Mouse (Mus musculus) lung, embryonic 14.5 days (tissue): ENCODE data around the gene AI854703. TPM values are rescaled to one million over a fixed set of nuclear protein-coding genes. Genes with fewer than 3 reads are reported as not detected.

ENCODE experiments used
- ATAC-seq: fragments of 200-750 bp; cut with Nextera tagmentation; 2 replicates; pipeline ENCODE4 v1.8.0; 2017; ENCODE audit warnings: mild to moderate bottlenecking, moderate TSS enrichment, moderate library complexity; ENCODE audit not compliant: insufficient read depth
- DNase-seq: peaks from one replicate; pipeline ENCODE4 v3.0.0-alpha.2; 2015
- H3K27ac ChIP-seq: fragments of 300-500 bp; sonication (generic); 2 replicates; pipeline ENCODE4 v1.5.1; 2014; ENCODE audit warnings: low read depth, mild to moderate bottlenecking, moderate library complexity
- H3K27me3 ChIP-seq: fragments of 300-500 bp; sonication (generic); 2 replicates; pipeline ENCODE4 v1.6.1; 2014; ENCODE audit warnings: low read length, control low read depth; ENCODE audit not compliant: insufficient read depth
- H3K36me3 ChIP-seq: fragments of 300-500 bp; sonication (generic); 2 replicates; pipeline ENCODE4 v1.6.1; 2014; ENCODE audit warnings: control low read depth; ENCODE audit not compliant: insufficient read depth
- H3K4me1 ChIP-seq: fragments of 300-500 bp; sonication (generic); 2 replicates; pipeline ENCODE4 v1.6.1; 2014; ENCODE audit warnings: antibody characterized with exemption, control low read depth; ENCODE audit not compliant: insufficient read depth
- H3K4me2 ChIP-seq: fragments of 300-500 bp; sonication (generic); 2 replicates; pipeline ENCODE4 v1.6.1; 2014; ENCODE audit warnings: mild to moderate bottlenecking
- H3K4me3 ChIP-seq: fragments of 300-500 bp; sonication (generic); 2 replicates; pipeline ENCODE4 v1.5.1; 2014; ENCODE audit warnings: low read depth, low read length
- H3K9ac ChIP-seq: fragments of 300-500 bp; sonication (generic); 2 replicates; pipeline ENCODE4 v1.6.1; 2014
- H3K9me3 ChIP-seq: fragments of 300-500 bp; sonication (generic); 2 replicates; pipeline ENCODE4 v1.6.1; 2016; ENCODE audit warnings: low read depth, low read length, control low read depth
- CTCF ChIP-seq: IDR thresholded peaks from 2 replicates; pipeline ENCODE4 v1.5.1; 2016; ENCODE audit warnings: antibody characterized with exemption, low read depth
- WGBS: fragments of 180-500 bp; shearing (Covaris S2); extraction: QIAGEN DNeasy Blood & Tissue Kit; methylation state at CpG from one replicate; pipeline ENCODE4 v1.1.7; 2014; 5-methylcytosine and 5-hydroxymethylcytosine counted together
- polyA plus RNA-seq: library from polyadenylated mRNA; unstranded; fragments of >200 nt; fragmentation: Nextera tagmentation; extraction: Ambion mirVana; gene quantifications from 2 replicates; pipeline ENCODE4 v1.2.1, GENCODE M21; 2014

AI854703 gene
- polyA plus RNA-seq, 1 experiment from 2014 or later: 0.34 TPM

DNA sequence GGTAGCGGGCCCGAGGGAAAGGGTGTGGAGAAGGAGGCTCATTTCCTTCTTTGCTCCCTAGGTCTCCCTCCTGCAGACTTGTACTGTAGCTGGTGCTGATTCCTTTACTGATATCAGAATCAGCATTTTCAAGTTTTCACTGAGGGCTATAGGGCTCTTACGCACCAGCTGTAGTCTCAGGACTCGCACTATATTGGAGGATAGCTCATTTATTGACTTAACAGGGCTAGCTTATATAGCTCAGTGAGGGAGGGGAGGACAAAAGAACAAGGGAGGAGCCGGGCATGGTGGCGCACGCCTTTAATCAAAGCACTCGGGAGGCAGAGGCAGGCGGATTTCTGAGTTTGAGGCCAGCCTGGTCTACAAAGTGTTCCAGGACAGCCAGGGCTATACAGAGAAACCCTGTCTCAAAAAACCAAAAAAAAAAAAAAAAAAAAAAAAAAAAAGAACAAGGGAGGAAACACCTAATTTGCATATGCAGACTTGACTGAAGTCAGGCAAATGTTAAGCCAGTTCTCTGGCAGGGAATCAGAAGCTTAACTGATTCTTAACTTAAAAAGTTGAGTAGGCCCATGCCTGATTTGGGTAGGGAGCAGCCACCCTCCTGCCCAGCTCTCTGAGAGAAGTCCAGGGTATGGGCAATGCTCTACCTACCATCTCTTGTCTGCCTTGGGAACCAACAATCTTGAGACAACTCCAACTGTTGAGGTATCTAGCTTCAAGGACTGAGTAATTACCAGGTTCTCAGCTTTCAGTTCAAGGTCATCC, 47.9 kb downstream of the AI854703 start:
- Histone ChIP-seq H3K36me3 (no peaks in the 10 kb centered on the region), H3K4me1 (no peaks in the 10 kb centered on the region), H3K4me2 (no peak overlapping the region), H3K9ac (no peak overlapping the region), H3K27me3 (no peaks in the 10 kb centered on the region), H3K27ac (no peak overlapping the region), H3K4me3 (no peak overlapping the region), H3K9me3 (no peaks in the 10 kb centered on the region)
- 94% methylated on average over 9 of the region's 9 CpGs for WGBS
- TF ChIP-seq CTCF: no peak
- DNase-seq: no peak
- ATAC-seq: no peak

DNA sequence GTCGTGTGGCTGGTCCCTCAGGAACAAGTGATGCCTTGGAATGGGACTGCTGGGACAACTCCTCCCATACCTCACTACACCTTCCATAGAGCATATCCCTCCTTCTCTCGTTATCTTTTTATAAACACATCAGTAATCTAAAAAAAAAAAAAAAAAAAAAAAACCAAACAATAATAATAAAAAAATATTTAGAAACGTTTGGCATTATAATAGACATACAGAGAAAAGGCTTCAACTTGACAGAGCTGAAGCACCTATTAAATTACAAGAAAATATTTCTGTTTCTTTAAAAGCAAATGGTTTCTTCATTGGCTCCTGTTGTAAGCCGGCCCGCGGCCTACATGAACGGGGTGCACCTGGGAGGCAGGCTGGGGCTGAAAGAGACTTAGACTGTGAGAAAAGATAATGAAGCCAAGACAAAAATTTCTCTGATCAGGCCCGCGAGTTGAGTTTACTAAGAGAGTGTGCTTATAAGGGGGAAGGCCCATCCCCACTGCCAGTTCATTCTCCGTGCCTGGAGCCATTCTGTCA, 48.9 kb downstream of the AI854703 start:
- H3K4me1 ChIP-seq: no peaks in the 10 kb centered on the region
- H3K27ac ChIP-seq: no peak overlapping the region
- no peaks in the 10 kb centered on the region for H3K36me3 ChIP-seq
- WGBS: 48% methylated on average over 10 of the region's 10 CpGs
- DNase-seq (no peak), ATAC-seq (no peak)
- peak overlapping the region; percentile 31 for H3K4me3 ChIP-seq
- peak overlapping the region; percentile 43; the same call in 1 of the 2 replicates for H3K9ac ChIP-seq
- peak overlapping the region; percentile 47 for H3K4me2 ChIP-seq
- H3K9me3 ChIP-seq: no peaks in the 10 kb centered on the region
- H3K27me3 ChIP-seq: no peaks in the 10 kb centered on the region
- TF ChIP-seq CTCF: no peak

DNA sequence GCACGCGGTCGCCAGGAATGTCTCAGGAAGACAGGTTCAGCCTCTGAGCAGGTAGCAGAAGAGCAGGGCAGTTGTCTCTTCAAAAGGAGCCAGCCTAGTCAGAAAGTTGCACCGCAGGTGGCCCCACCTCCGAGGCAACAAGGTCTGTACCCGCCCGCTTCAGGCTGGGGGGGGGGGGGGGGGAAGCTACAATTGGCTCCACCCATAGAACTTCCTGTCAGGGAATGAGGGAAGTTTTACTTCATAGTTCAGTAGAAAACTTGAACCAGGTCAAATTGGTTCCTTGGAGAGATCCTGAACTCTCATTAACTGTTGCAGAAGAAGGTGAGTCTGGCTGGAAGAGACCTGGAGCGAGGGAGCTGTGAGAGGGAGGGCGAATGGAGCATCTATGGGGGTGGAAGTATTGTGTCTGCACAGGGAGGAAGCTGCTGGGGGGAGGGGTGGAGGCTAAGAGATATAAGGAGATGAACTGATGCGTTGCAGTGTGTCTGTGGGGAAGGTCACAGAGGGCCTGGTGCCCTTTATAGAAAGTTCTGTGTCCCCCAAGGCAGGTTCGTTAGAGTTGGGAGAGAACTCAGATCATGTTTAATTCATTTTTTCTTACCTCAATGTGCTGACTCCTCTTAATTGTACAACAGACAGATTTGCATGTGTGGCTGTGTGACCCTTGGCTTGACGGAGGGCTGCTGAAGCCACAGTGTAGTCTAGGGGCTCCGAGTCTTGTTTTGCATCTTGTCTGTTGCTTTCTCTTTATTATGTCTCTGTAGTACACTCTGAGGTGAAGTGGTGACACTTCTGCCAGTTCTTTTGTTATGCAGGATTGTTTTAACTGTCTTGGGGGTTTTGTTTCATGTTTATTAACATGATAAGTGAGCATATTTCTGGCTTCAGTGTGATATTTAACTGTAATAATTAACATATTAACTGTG, 49.6 kb downstream of the AI854703 start, which contains the start of gene Gimap9:
TSS of gene Gimap9 (plus strand) at position 199 of the 929 bp plus-strand sequence.
- Histone ChIP-seq H3K9me3 (no peaks in the 10 kb centered on the region), H3K36me3 (no peaks in the 10 kb centered on the region), H3K4me2 (peak within 1 kb of the TSS; percentile 47), H3K4me1 (no peaks in the 10 kb centered on the region), H3K4me3 (peak within 1 kb of the TSS; percentile 31), H3K9ac (peak within 1 kb of the TSS; percentile 43), H3K27me3 (no peaks in the 10 kb centered on the region), H3K27ac (no peak within 1 kb of the TSS; the same call in 1 of the 2 replicates)
- DNase-seq (peak; percentile 43), ATAC-seq (no peak; the same call in 1 of the 2 replicates)
- 24% methylated on average over 13 of the region's 13 CpGs for WGBS
- TF ChIP-seq CTCF: no peak

DNA sequence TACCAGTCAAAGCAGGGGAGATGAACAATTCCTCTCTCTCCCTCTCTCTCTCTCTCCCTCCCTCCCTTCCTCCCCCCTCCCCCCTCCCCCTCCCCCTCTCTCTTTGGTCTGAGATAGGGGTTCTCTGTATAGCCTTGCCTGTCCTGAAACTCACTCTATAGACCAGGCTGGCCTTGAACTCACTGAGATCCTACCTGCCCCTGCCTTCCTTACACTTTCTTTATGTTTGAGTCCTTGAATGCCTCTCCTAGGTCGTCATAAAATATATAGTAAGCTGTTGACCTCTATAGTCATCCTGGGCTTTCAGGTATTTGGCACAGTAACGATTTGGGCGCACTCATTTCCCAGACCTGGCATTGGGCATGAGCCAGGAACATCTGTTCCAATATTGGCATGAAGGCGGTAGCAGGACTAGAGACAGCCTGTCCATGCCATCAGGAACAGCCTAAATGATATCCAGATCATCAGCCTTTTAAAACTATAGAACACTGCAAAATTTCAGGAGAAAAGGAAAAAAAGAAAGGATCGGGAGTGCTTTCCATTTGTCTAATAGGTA, 50.4 kb downstream of the AI854703 start:
- Histone ChIP-seq H3K9ac (no peak overlapping the region), H3K27ac (no peak overlapping the region), H3K36me3 (no peaks in the 10 kb centered on the region), H3K4me3 (peak overlapping the region; percentile 31; the same call in 1 of the 2 replicates), H3K9me3 (no peaks in the 10 kb centered on the region), H3K27me3 (no peaks in the 10 kb centered on the region), H3K4me2 (peak overlapping the region; percentile 47), H3K4me1 (no peaks in the 10 kb centered on the region)
- ATAC-seq (no peak), DNase-seq (no peak)
- 81% methylated on average over 5 of the region's 5 CpGs for WGBS
- TF ChIP-seq CTCF: no peak

DNA sequence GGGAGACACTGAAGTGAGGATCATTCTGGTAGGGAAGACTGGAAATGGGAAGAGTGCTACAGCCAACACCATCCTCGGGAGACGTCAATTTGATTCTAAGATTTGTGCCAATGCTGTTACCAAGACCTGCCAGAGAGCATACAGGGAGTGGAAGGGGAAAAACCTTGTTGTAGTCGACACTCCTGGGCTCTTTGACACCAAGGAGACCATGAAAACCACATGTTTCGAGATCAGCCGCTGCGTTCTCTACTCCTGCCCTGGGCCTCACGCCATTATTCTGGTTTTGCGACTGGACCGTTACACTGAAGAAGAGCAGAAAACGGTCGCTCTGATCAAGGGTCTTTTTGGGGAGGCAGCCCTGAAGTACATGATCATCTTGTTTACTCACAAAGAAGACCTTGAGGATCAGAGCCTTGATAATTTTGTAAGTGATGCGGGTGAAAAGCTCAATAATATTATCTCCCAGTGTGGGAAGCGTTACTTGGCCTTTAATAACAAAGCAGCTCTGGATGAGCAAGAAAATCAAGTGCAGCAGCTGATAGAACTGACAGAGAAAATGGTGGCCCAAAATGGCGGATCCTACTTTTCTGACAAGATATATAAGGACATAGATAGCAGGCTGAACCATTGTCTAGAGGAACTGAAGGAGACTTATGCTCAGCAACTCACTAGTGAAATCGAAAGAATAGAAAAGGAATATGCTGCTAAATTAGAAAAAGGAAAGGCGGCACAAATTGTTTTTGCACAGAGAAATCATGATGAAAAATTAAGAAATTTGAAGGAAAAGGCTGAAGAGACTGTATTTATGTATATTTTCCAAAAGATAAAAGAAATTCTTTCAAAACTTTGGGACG, 51.2 kb downstream of the AI854703 start:
- H3K4me2 ChIP-seq: no peak overlapping the region; the same call in 1 of the 2 replicates

DNA sequence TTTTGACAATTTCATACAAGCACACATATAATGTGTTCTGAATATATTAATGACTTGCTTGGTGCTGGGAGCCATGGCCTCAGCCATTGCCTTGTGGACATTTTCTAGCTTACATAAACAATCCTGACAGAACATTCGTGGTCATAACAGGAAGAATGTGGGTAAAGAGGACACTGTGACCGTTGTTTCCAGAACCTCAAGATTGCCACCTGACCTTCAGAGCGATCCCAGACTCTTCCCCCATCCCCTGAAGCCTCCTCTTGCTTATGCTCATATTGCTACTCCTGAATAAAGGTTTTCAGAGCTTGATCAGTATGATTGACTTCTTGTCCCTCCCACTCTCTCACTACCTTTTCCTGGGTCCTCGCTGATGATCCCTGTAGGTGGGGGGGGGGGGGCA, 51.8 kb downstream of the AI854703 start:
- no peak for DNase-seq

More for the DNA sequence above, 51.2 kb downstream of the AI854703 start:
- Histone ChIP-seq H3K9me3 (no peaks in the 10 kb centered on the region), H3K27me3 (no peaks in the 10 kb centered on the region), H3K4me3 (no peak overlapping the region), H3K4me1 (no peaks in the 10 kb centered on the region), H3K9ac (no peak overlapping the region), H3K36me3 (no peaks in the 10 kb centered on the region), H3K27ac (no peak overlapping the region)
- no peak for DNase-seq
- TF ChIP-seq CTCF: no peak
- 90% methylated on average over 17 of the region's 17 CpGs for WGBS
- no peak for ATAC-seq

More for the DNA sequence above, 51.8 kb downstream of the AI854703 start:
- Histone ChIP-seq H3K9me3 (no peaks in the 10 kb centered on the region), H3K27ac (no peak overlapping the region), H3K36me3 (no peaks in the 10 kb centered on the region), H3K4me2 (no peak overlapping the region), H3K27me3 (no peaks in the 10 kb centered on the region), H3K4me1 (no peaks in the 10 kb centered on the region), H3K9ac (no peak overlapping the region), H3K4me3 (no peak overlapping the region)
- no peak for TF ChIP-seq CTCF
- 50% methylated on average over 4 of the region's 4 CpGs for WGBS
- ATAC-seq: no peak
